Mouse (Mus musculus) lung, adult 18-20 months (tissue): Measurements from ENCODE around the gene Gpr55.

Source experiments
- DNase-seq, 2 experiments: peaks; one replicate each; pipeline ENCODE4 v3.0.0; 2022; ENCODE audit warnings: mixed read lengths in 2 of 2

Gene Gpr55

DNA sequence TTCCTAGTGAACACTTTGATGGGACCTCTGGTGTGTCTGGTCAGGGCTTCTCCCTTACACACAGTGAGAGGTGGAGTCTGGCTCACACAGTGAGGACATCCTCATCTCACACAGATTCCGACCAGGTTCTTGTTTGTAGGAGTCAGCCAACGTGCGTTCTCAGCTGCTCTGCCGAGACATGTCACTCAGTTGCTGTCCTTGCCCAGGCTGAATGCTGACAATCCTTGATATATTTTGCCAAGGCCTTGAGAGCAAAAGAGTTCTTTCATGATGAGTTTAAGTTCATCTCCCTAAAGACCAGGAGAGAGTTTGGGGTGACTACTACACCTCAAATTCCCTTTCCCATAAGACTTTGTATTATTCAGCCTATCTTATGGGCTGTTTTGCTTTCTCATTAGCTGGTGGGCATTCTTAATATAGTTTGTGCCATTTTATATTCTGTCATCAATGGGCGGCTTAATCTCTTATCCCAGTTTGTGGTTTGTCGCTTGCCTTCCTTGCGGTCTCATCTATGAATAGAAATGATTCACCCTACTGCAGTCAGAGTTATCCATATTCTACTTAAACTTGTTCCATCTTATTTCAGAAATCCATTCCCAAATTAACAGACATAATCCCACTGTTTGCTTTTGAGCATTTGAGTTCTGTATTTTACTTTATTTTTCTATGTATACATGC, 47.6 kb downstream of the Gpr55 start:
- DNase-seq, result no peak

DNA sequence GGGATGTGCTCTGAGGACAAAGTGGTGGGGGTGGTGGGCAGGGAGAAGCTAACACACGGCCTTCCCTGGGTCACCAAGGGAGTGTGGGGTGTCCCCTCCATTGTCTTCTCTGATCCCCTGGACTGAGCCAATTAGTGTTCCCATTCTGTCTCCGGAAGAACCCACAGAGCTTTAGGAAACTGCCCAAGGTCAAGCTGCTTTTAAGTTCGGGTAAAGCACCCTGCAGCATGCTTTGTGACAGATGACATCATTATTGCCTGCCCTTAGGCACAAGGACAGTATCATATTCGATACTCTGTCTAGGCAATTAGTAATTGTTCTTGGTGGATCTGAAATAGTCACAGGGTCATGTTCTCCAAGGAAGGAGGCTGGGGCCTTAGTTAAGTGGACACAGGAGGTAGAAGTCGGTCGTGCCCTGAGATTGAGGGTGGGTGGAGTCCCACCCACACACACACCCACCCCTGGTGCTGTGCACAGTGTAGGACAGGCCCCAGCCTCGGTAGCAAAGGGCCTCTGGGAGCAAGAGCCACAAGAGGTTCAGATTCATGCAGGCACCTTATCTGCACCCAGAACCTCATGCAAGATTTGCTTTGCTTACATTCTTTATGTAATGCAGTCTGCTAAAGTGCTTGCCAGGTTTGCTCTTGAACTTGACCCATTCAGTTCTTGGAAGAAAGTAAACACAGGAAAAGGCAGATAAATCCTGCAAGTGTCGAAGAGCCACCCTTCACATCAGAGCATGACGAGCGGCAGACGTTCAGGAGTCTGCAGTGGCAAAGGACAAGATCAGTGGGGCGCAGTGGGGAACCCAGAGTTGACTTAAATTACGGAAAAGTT, 51.8 kb downstream of the Gpr55 start:
- peak in 1 of 2 experiments; percentile 42 for DNase-seq

DNA sequence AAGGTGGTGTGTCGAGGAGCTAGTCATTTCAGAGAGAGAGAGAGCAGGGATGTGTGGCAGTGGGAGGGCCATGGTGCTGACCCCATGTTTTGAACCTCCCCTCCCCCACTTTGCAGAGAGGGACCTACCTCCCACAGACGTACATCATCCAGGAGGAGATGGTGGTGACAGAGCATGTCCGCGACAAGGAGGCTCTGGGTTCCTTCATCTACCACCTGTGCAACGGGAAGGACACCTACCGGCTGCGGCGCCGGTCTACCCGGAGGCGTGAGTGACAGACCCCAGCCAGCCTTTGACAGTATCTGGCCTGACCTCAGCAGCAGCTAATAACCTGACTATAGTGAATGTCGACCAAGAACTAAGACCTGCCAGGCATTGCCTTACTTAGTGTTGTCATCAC, 53.9 kb downstream of the Gpr55 start:
- no peak for DNase-seq

DNA sequence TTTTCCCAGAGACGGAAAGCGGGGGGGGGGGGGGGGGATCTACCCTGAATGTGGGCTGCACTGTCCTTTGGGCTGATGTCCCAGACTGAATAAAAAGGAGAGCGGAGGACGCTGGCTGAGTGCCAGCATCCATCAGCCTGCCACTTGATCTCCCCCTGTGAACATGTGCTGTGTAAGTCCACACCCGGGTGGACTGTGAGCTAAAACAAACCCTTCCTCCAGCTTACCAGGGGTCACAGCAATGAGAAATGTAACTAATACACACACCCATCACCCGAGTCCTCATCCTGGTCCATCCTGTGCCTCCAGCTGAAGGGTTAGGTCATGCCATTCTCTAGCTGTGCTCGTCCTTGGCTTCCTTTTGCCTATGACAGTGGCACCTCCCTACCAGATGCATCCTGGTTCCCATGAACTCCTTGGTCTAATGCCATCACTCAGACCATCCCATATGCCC, 58.7 kb downstream of the Gpr55 start:
- peak in 1 of 2 experiments; percentile 12 for DNase-seq

DNA sequence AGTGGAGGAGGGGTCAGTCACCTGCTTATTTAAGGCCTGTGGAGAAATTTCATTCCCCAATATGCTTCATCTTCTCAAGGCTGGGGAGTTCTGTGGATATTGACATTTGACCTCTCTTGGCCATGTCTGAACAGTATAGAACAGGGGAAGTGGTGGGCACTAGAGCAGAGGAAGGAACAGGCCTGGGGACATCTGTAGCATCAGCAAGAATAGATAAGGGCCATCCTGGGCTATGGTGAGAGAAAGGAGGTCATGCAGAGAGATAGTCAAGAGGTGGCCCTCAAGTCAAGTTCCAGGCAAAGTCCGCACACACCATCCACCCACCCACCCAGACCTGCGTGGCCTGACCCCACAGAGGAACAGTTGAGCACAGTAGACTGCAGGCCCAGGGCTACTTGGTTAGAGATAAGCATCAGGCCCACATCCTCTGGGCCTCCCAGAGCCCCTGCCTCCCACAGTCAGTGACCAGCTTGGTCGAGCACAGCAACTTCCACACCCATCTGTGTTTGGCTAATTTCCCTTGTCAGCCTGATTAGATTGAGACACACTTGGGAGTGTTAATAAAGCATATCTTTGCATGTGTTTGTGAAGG, 59.2 kb downstream of the Gpr55 start:
- no peak for DNase-seq

DNA sequence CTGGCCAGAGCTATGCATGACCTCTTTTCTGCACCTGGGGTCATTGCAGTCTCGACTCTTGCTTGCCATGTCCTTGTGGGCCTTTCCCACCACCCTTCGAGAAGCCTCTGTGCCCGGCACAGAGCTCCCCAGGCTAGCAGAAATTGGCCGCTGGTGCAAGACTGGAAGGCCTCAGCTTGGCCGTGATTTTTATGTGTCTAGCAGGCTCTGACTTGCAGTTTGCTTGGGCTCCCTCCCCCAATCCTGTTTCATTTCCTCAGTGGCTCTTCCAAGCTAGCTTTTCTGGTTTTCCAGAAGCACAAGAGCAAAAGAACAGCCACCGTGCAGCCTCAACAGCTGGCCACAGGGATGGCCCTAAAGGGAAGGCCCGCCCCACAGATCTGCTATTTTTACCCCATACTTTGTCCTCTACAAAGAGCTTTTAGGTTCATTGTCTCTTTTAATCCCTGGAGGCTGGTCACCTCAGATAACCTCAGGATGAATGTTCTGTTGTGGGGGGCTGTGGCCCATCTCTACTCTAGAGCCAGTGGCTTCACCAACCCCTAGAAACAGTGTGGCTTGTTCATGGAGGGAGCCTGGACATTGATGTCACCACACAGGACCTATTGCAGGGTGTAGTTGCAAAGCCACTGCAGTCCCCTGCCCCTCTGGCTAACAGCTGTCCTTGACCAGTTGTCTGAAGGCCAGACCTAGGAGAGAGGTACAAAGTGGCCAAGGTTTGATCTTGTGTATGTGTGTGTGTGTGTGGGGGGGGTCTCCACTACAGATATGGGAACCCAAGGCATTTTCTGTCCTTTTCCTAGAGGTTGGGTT, 60.1 kb downstream of the Gpr55 start:
- DNase-seq, result no peak

DNA sequence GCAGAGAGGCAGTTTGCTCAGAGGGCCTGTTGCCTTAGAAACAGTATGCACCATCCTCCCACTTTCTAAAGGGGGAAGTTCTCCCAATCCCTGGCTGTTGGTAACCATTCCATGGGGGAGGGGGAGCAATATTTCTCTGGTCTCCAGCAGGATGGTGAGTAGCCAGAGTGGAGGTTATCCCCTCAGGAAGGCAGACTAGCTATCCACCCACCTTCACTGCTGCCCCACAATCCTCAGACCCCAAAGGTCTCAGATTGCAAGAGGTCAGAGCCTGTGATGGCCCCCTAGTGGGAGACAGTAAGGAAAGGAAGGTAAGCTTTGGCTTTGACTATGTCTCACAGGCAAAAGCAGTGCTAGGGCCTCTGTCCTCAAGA, 61.4 kb downstream of the Gpr55 start:
- no peak for DNase-seq

DNA sequence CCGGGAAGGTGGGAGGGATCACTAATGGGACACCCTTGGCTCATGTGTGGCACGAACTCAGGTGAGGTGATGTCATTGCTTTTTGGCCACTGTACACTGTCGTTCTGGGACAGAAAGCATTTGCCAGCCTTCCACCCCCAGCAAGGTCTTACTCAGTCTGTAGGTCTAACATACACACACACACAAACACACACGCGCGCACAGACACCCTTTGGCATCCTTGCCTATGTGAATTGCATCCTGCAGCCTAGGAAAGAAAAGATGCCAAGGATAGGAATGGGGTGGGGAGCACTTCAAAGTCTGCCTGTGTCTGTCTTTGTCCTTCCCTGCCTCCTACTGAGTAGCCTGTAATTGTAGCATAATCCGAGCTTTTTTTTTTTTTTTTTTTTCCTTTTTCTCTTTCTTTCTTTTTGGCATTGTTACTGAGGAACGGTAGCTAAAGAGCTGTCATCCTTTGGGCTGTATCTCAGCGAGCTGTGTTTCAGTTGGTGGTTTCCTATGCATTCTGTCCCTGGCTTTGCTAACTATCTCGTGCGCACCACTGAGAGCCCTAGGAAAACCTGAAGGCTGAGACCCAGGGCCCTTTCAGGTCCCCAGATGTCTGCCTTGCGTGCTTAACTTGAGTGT, 61.9 kb downstream of the Gpr55 start:
- no peak for DNase-seq

DNA sequence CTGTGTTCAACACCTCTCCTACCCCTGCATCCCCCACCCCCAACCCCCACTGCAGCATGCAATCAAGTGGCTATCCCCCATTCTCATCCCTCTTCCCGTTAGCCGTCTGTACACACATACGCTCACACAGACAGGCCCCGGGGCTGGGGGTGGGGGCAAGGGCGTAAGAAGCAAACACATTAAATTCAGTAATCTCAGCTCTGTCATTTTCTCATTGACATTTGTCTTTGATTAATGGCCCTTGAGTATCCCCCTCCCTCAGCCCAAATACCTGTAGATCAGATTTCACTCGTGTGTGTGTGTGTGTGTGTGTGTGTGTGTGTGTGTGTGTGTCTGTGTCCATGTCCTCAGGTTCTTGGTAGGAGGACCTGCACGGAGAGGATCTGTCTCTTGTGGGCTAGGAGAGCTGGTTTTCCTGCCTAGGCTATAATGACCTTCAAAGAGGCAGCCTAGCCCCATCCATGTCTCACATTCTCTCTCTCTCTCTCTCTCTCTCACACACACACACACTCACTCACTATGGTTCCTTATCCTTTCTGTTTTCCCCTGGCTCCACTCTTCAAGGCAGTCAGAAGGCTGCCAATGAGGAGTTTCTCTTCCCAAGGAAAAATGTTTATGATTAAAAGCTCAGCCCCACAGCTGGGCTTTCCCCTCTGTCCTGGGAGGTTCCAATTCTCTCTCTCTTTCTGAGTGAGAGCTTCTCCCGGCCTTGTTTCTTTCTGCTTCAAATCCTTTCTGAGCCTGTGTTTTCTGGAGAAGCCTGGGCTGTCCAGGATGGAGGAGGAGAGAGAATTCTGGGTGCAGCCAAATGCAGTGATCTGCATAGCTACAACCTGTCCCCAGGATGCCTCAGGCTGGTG, 62.7 kb downstream of the Gpr55 start:
- DNase-seq, result no peak

DNA sequence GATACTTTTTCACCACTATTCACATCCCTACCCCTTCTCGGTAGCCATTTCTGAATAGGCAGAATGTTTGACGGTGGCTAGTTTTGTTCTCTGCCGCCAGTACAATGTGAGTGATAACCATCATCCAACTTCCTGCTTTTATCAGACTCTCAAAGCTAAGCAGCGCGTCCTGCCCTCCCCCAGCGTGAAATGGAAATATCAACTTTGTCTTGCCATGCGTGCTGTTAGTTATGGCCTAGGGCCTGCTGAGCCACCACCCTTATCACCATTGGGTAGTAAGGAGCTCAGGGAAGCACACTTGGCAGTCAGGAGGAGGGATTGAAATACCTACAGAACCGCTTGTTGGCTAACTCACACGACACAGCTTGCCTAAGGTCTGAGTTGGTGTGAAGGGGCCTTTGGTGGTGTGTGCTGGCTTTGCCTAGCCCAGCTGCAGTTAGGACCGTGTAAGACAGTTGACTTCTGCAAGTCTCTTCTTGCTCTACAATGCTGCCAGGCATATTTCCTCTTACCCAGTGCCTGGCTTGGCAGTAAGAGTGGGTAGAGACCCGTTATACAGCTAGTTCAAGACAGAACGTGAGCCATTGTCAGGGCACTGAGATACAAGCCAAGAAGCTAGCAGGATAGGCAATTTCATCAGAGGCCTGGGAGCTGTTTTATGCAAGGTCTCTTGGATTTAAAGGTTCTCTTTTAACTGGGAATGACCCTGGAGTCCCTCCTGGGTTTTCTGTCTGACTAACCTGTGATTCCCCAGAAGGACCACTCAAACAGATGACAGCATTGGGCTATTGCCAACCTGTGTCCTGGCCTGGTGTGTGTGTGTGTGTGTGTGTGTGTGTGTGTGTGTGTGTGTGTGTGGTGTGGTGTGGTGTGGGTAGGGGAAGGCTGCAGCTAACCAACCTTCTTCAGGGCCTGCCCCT, 63.8 kb downstream of the Gpr55 start:
- peak in 1 of 2 experiments; percentile 34 for DNase-seq

DNA sequence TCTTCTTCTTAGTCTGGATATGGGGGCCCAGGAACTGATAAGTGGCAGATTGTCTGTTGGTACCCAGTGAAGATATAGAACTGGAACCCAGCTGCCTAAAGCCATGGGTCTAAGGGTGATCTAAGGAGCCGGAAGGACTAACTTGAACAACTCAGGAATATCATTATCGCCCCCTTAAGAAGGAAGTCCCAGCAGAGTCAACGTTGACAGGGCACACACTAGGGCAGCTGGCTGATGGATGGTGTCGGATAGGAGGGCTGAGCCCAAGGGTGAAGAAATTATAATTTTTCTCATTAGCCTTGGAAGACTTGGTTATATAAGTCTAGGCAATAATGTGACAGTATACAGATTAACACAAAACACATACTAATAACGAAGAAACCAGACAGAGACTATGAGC, 64.7 kb downstream of the Gpr55 start:
- no peak for DNase-seq

DNA sequence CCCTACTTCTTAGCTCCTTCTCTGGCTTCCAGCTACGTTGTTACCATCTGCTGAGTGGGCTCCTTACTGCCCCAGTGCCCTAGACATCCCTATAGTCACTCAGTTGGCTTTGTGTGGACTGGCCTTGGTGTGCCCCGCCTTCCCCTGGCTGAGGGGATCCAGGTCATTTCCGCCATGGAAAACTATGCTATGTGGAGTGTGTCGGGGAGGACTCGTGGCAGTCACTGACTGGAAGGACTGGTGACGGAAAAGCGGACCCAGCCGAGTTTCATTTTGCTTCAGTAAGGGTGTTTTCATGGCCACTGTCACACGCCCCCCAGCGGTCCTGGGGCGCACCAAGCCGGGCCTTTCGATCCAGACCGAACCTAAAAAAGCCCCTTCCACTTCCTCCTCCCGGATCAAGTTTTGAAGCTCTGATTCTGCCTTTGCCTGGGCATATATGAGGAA, 65.4 kb downstream of the Gpr55 start:
- DNase-seq, result peak; percentile 74 to 80

DNA sequence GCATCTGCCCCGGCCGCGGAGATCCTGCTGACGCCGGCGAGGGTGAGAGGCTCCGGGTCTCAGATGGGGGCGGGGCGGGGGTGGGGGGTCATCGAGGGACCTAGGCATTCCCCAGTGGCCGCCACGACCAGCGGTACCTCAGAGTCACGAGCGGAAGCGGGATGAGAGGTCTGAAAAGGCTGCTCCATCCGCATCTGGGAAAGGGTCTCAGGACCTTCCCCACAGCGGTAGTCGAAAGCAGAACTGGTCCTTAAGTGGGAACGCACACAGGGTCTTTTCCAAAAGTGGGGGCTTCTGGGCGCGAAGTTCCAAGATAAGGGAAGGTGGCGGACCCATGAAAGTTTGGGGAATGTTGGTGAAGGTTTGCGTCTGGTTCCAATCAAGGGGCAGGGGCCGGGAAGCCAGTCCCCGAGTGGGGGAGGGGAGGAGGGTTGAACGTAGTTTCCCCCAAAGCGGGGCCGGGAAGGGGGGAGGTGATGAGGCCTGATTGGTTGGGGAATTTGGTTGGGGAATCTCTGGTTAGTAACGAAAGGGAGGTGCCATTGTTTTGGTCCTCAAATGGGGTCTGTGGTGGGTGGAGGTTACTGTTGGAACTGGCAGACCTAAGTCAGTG, 66.0 kb downstream of the Gpr55 start:
- DNase-seq, result peak; percentile 20

DNA sequence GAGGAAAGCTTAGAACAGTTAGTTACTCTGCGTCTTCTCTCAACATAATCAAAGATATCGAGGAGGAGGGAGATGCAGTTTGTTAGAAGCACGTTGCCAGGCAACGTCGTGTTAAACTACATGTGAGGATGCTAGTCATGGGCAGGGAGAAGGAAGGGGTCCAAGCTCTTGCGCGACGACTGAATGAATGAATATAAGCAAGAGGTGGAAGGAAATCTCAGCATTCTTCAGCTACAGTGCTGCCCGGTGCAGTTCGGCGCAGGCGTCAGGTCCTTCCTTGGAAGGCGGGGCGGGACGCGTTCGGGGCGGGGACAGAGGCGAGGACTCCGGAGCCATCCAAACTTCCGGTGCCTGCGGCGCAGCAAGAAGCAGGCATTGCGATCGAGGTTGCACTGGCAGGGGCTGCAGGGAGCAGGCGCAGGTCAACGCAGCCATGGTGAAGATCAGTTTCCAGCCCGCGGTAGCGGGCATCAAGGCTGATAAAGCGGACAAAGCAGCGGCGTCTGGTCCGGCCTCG, 66.5 kb downstream of the Gpr55 start, which contains the start of gene Itm2c:
Itm2c (plus strand) TSS at position 51 of the 517 bp plus-strand sequence.
- peak; percentile 90 to 93 for DNase-seq
